In the genomic region with DNA sequence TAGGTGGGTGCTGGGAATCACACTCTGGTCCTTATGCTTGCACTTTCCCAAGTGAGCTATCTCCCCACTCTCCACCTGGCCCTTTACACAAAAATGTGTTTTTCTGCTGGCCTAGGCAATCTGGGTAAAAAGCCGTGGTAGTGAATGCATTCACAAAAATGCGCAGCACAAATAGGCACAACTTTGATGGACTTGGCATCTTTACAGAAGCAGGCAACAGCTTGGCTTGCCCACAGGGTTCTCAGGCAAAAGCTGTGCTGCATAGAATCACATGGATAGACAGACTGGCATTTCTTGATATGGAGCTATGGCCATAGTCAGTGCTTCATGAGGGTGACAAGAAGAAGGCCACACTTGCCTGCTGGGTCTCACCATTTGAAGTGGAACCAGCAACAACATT, we compare ENCODE assay signal across 20 mouse cellular contexts.
"Had no signal": no experiment of that assay in that cellular context is flagged by ENCODE, and none has a peak within 500 bp of the region (broad histone marks: within the 10 kb centered on the region; RNA-seq: fewer than 3 reads in every experiment).

No protein-coding gene starts in this region.

- H3K9me3 ChIP-seq: lung, embryonic 15.5 days; neural tube, embryonic 12.5 days had no signal

- DNase-seq: liver, postnatal 0 days; lung, adult 2 months; lung, postnatal 14 days; lung, postnatal 36 days; retina, postnatal 1 day; right cerebral cortex, adult 18-20 months; right cerebral cortex, postnatal 25 days; right cerebral cortex, postnatal 4 days; spleen, adult 18-20 months; thymus, adult 18-20 months; thymus, postnatal 14 days; thymus, postnatal 36 days had no signal

- H3K9ac ChIP-seq: liver, postnatal 0 days; lung, embryonic 15.5 days; midbrain, embryonic 13.5 days; neural tube, embryonic 12.5 days had no signal

- H3K27ac ChIP-seq: lung, embryonic 15.5 days; macrophage; midbrain, embryonic 13.5 days; neural tube, embryonic 12.5 days had no signal

- H3K4me2 ChIP-seq: lung, embryonic 15.5 days; midbrain, embryonic 11.5 days; midbrain, embryonic 13.5 days; neural tube, embryonic 12.5 days had no signal

- H3K27me3 ChIP-seq: lung, embryonic 15.5 days; midbrain, embryonic 13.5 days; neural tube, embryonic 12.5 days had no signal

- H3K4me3 ChIP-seq: lung, embryonic 15.5 days; megakaryocyte, embryonic 14.5 days; midbrain, embryonic 13.5 days; neural tube, embryonic 12.5 days had no signal

- H3K4me1 ChIP-seq: lung, embryonic 15.5 days; megakaryocyte, embryonic 14.5 days; midbrain, embryonic 13.5 days; neural tube, embryonic 12.5 days had no signal

- H3K36me3 ChIP-seq: lung, embryonic 15.5 days; neural tube, embryonic 12.5 days had no signal

- ATAC-seq: liver, postnatal 0 days; lung, postnatal 0 days; midbrain, embryonic 13.5 days; midbrain, embryonic 16.5 days had no signal
